Mouse (Mus musculus) forebrain, embryonic 11.5 days (tissue): ENCODE measurements around the gene Tmem220. TPM values are rescaled to one million over a fixed set of nuclear protein-coding genes. Genes with fewer than 3 reads are reported as not detected.

Experiments used
- ATAC-seq: fragments of 200-750 bp; cut with Nextera tagmentation; replicated peaks from 2 replicates; pipeline ENCODE4 v1.8.0; 2017; ENCODE audit warnings: moderate TSS enrichment; ENCODE audit not compliant: low FRiP score
- DNase-seq: peaks from one replicate; pipeline ENCODE4 v3.0.0-alpha.2; 2017; ENCODE audit warnings: low spot score
- H3K27ac ChIP-seq: fragments of 300-500 bp; sonication (generic); 2 replicates; pipeline ENCODE4 v1.5.1; 2014; ENCODE audit warnings: low read depth, low read length
- H3K27me3 ChIP-seq: fragments of 300-500 bp; sonication (generic); 2 replicates; pipeline ENCODE4 v1.6.1; 2014; ENCODE audit warnings: mild to moderate bottlenecking, low read length, mixed read lengths; ENCODE audit not compliant: control insufficient read depth, insufficient read depth
- H3K36me3 ChIP-seq: fragments of 300-500 bp; sonication (generic); 2 replicates; pipeline ENCODE4 v1.6.1; 2014; ENCODE audit warnings: mild to moderate bottlenecking, low read length, moderate library complexity, mixed read lengths; ENCODE audit not compliant: control insufficient read depth, insufficient read depth
- H3K4me1 ChIP-seq: fragments of 300-500 bp; sonication (generic); replicated peaks from 2 replicates; pipeline ENCODE4 v1.6.1; 2014; ENCODE audit warnings: low read length, mixed read lengths; ENCODE audit not compliant: control insufficient read depth, insufficient read depth
- H3K4me2 ChIP-seq: fragments of 300-500 bp; sonication (generic); 2 replicates; pipeline ENCODE4 v1.6.1; 2014; ENCODE audit warnings: low read depth, mild to moderate bottlenecking, low read length, moderate library complexity, mixed read lengths; ENCODE audit not compliant: severe bottlenecking
- H3K4me3 ChIP-seq: fragments of 300-500 bp; sonication (generic); 2 replicates; pipeline ENCODE4 v1.5.1; 2014; ENCODE audit warnings: low read depth, low read length
- H3K9ac ChIP-seq: fragments of 300-500 bp; sonication (generic); 2 replicates; pipeline ENCODE4 v1.6.1; 2014; ENCODE audit warnings: low read length
- H3K9me3 ChIP-seq: fragments of 300-500 bp; sonication (generic); 2 replicates; pipeline ENCODE4 v1.6.1; 2016; ENCODE audit warnings: low read length, mixed read lengths; ENCODE audit not compliant: control insufficient read depth
- WGBS: fragments of 180-500 bp; shearing (Covaris S2); extraction: QIAGEN DNeasy Blood & Tissue Kit; methylation state at CpG from one replicate; pipeline ENCODE4 v1.1.7; 2014; 5-methylcytosine and 5-hydroxymethylcytosine counted together
- polyA plus RNA-seq: library from polyadenylated mRNA; unstranded; fragments of >200 nt; fragmentation: Nextera tagmentation; extraction: Ambion mirVana; gene quantifications from 2 replicates; pipeline ENCODE4 v1.2.1, GENCODE M21; 2014

The Tmem220 gene
- polyA plus RNA-seq, 1 experiment from 2014 or later: 0.49 TPM

DNA sequence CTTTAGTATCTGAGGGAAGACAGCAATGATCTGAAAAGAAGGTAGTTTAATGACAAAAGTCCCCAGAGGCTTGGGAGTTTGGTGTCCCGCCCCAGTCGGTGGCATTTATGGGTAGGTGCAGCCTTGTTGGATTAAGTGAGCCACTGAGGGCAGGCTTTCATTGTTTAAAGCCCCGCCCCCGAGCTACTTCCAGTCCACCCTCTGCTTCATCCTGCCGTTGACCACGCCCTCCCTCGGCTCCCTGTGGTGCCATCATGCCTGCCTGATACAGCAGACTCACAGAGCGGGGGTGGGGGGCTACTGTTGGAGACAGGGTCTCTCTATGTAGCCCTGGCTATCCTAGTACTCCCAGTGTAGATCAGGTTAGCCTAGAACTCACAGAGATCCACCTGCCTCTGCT is 18.1 kb downstream of the Tmem220 start:
- Histone ChIP-seq H3K36me3 (no peaks in the 10 kb centered on the region; the same call in 1 of the 2 replicates), H3K27me3 (no peaks in the 10 kb centered on the region), H3K4me1 (no peaks in the 10 kb centered on the region), H3K9me3 (no peaks in the 10 kb centered on the region), H3K27ac (no peak overlapping the region), H3K4me2 (no peak overlapping the region), H3K4me3 (no peak overlapping the region), H3K9ac (no peak overlapping the region)
- WGBS: 46% methylated on average over 8 of the region's 8 CpGs
- DNase-seq (no peak), ATAC-seq (no peak)

DNA sequence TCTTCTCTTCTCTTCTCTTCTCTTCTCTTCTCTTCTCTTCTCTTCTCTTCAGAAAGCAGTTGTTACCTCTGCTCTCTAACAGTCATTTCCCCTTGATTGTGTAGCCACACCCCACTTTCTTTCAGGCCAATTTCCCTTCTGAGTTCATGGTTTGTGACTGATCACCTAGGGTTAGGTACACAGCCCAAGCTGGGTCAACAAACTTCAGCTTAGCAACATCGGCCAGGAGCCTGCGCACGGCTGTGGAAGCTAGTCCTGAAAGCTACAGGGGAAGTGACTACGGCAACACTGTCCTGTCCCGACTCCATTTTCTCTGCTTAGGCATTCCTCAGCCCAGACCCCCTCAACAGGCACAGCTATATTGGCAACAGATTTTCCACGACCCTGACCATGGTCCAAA is 20.0 kb downstream of the Tmem220 start:
- Histone ChIP-seq H3K9me3 (no peaks in the 10 kb centered on the region), H3K36me3 (no peaks in the 10 kb centered on the region; the same call in 1 of the 2 replicates), H3K4me2 (no peak overlapping the region), H3K27ac (no peak overlapping the region), H3K4me1 (no peaks in the 10 kb centered on the region), H3K9ac (no peak overlapping the region), H3K27me3 (no peaks in the 10 kb centered on the region), H3K4me3 (no peak overlapping the region)
- 84% methylated on average over 6 of the region's 6 CpGs for WGBS
- ATAC-seq (no peak), DNase-seq (no peak)

GRCm38 (mm10) chr11:67047199-67047598 is 22.2 kb downstream of the Tmem220 start:
- no peak overlapping the region for H3K4me2 ChIP-seq
- no peaks in the 10 kb centered on the region for H3K36me3 ChIP-seq
- no peak overlapping the region for H3K9ac ChIP-seq
- H3K4me3 ChIP-seq: no peak overlapping the region
- WGBS: 93% methylated on average over 5 of the region's 5 CpGs
- H3K27me3 ChIP-seq: no peaks in the 10 kb centered on the region
- ATAC-seq (no peak), DNase-seq (no peak)
- no peak overlapping the region for H3K27ac ChIP-seq
- H3K4me1 ChIP-seq: no peaks in the 10 kb centered on the region; the same call in 1 of the 2 replicates
- no peaks in the 10 kb centered on the region for H3K9me3 ChIP-seq

DNA sequence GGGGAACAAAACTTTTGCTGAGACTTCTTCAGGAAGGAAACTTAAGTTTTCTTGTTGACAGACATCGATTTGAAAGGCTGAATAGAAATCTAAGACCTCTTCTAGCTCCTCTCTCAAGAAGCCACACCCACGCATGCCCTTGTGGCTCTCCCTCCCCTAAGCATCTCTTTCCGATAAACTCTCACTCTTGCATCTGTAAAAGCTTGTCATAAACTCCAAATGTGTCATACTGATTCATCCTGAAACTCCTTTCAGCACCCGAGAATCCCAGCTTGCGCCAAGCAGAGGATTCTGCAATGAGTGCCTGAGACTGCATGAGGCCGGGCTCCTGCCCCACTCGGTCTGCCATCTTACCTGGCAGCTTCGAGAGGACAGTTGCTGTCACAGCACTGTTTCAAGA is 23.5 kb downstream of the Tmem220 start:
- WGBS: 92% methylated on average over 8 of the region's 8 CpGs
- Histone ChIP-seq H3K36me3 (no peaks in the 10 kb centered on the region), H3K27ac (no peak overlapping the region), H3K27me3 (no peaks in the 10 kb centered on the region), H3K4me1 (peaks cover 3% of the 10 kb centered on the region; the same call in 1 of the 2 replicates), H3K4me2 (no peak overlapping the region), H3K9ac (no peak overlapping the region), H3K9me3 (no peaks in the 10 kb centered on the region), H3K4me3 (no peak overlapping the region)
- ATAC-seq: no peak
- DNase-seq: no peak

- Histone ChIP-seq H3K9ac (no peak overlapping the region), H3K27me3 (no peaks in the 10 kb centered on the region), H3K9me3 (no peaks in the 10 kb centered on the region), H3K4me3 (no peak overlapping the region), H3K27ac (no peak overlapping the region), H3K4me2 (no peak overlapping the region), H3K36me3 (no peaks in the 10 kb centered on the region), H3K4me1 (peaks cover 3% of the 10 kb centered on the region; the same call in 1 of the 2 replicates)
- no peak for DNase-seq
- WGBS: 94% methylated on average over 3 of the region's 3 CpGs
- no peak for ATAC-seq
Measured at GRCm38 (mm10) chr11:67049256-67049655, 24.3 kb downstream of the Tmem220 start.

DNA sequence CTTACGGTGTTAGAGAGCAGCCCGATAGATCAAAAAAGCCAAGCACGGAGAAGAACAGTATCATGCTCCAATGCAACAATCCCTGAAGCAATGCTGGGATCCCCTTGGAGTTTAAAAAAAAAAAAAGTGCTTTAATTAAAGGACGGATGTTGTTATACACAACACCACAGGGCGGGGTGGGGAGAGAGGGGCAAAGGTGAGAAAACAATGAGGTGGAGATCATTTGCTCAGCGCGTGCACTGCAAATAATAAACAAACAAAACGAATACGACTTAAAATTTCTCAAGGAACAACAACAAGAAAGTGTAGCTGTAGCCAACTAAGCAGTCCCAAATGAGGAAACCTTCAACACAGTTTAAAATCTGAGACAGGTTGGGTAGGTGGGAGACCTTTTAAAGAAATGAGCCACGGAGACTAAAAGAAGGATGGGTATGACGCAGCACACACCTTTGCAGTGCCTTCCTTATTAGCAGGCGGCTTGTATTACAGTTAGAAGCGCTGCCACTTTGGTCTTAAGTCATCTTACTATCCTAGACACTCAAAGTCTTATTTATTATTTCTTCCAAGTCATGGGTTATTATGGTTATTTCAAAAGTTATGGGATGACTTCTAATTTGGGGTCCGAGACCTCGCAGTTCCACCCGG is 26.8 kb downstream of the Tmem220 start:
- Histone ChIP-seq H3K27me3 (no peaks in the 10 kb centered on the region), H3K36me3 (no peaks in the 10 kb centered on the region; the same call in 1 of the 2 replicates), H3K4me2 (peak overlapping the region; percentile 67), H3K4me3 (peak overlapping the region; percentile 87), H3K4me1 (peaks cover 3% of the 10 kb centered on the region; the same call in 1 of the 2 replicates), H3K9ac (peak overlapping the region; percentile 81), H3K27ac (peak overlapping the region; percentile 42; the same call in 1 of the 2 replicates), H3K9me3 (no peaks in the 10 kb centered on the region)
- WGBS: 11% methylated on average over 16 of the region's 16 CpGs
- DNase-seq (no peak), ATAC-seq (peak; percentile 28; the same call in 1 of the 2 replicates)

- H3K4me3 ChIP-seq: peak within 1 kb of the TSS; percentile 87
- H3K4me1 ChIP-seq: peaks cover 3% of the 10 kb centered on the region; the same call in 1 of the 2 replicates
- peak; percentile 89 for DNase-seq
- peaks cover under 1% of the 10 kb centered on the region; the same call in 1 of the 2 replicates for H3K36me3 ChIP-seq
- H3K27ac ChIP-seq: peak within 1 kb of the TSS; percentile 42; the same call in 1 of the 2 replicates
- no peaks in the 10 kb centered on the region for H3K9me3 ChIP-seq
- H3K4me2 ChIP-seq: peak within 1 kb of the TSS; percentile 67
- H3K27me3 ChIP-seq: no peaks in the 10 kb centered on the region
- peak within 1 kb of the TSS; percentile 81 for H3K9ac ChIP-seq
- peak; percentile 92 for ATAC-seq
- 0% methylated on average over 50 of the region's 50 CpGs for WGBS
Measured at GRCm38 (mm10) chr11:67052321-67052952, 27.5 kb downstream of the Tmem220 start, which contains the start of the genes Adprm and Sco1. Gene Adprm, minus strand, starts transcription at chr11:67052594. Gene Sco1, plus strand, starts transcription at chr11:67052670.

DNA sequence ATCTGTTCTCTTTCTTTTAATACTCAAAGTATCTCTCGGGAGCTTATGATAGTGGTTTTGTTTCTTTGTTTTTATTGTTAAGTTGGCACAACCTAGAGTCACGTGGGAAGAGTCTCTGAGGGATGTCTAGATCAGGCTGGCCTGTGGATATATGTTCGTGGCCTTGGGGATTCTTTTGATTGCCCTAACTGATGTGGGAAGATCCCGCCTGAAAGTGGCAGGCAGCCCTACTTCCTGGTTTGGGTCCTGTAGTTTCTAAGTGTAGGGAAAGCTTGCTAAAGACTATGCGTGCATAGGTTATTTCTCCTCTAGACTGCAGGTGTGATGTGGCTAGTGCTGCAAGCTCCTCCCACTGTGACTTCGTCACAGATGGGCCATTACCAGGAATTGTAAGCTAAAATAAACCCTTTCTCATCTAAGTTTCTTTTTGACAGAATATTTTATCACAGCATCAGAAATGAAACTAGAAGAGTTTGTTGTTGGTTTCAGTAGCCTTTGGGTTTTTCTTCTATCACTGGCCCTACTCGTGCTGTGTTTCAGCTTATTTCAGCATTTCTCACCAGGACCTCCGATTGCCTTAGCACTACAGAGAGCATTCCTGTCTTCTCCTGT is 29.9 kb downstream of the Tmem220 start:
- DNase-seq: no peak
- ATAC-seq: no peak
- Histone ChIP-seq H3K9me3 (no peaks in the 10 kb centered on the region), H3K27ac (no peak overlapping the region), H3K4me2 (no peak overlapping the region), H3K36me3 (peaks cover 3% of the 10 kb centered on the region; the same call in 1 of the 2 replicates), H3K4me3 (no peak overlapping the region), H3K4me1 (peaks cover 3% of the 10 kb centered on the region; the same call in 1 of the 2 replicates), H3K9ac (no peak overlapping the region), H3K27me3 (no peaks in the 10 kb centered on the region)
- 91% methylated on average over 8 of the region's 8 CpGs for WGBS
